Mouse (Mus musculus): ENCODE results near the gene Lhx6.

DNA sequence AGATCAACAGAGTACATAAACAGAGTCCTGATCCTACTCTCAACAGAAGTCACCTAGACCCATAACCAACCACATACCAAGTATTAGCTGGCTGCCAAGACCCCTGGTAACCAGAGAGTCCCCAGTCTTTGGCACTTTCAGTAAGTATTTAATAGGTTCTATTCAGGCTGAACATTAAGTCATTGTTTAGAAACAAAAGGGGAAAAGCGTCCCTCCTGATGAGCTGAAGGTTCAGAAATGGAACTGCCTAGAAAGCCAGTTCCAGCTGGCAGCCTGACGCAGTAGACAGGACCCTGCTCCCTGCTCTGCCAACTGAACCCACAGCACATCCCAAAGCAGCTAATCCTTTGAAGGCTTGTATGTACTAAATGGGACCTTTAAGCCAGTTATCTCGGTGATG, 16.0 kb downstream of the Lhx6 start:
- TF ChIP-seq FLI1 (IDR thresholded peaks at IDR 0.05; ENCODE audit: low read length) (no peak), GATA1 (IDR thresholded peaks at IDR 0.05; ENCODE audit: borderline replicate concordance, low read length) (no peak)
